Comparison of ENCODE assay signal across 8 mouse cellular contexts in the genomic region with DNA sequence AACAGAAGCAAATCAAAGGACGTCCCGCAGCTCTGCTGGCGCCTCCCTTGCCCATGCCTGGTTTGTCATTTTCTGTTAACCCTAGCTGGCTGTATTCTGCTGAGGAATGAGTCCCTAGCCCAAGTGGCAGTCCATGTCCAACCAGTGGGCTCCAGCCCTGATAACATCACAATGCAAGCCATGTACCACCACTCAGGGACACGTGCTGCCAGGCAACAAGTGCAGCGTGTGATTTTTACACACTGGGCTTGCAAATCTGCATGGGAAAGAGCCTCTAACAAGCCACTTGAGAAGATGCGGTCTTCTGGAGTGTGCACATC. TPM values are rescaled to one million over a fixed set of nuclear protein-coding genes. Genes with fewer than 3 reads are reported as not detected.
DNase-seq lines count a peak whose midpoint lies in the region; ATAC-seq and TF ChIP-seq lines count a peak whose summit lies in the region.

No protein-coding gene starts in this region.

- H3K27me3 ChIP-seq in heart, embryonic 13.5 days (replicated peaks) = no peaks in the 10 kb centered on the region
- H3K27me3 ChIP-seq in heart, adult 2 months (ENCODE audit: control insufficient read depth, insufficient read depth, low read length) = no peaks in the 10 kb centered on the region
- H3K27me3 ChIP-seq in embryonic facial prominence, embryonic 12.5 days = no peaks in the 10 kb centered on the region
- no peaks in the 10 kb centered on the region for H3K27me3 ChIP-seq in limb, embryonic 12.5 days

- no peaks in the 10 kb centered on the region for H3K36me3 ChIP-seq in heart, embryonic 13.5 days
- H3K36me3 ChIP-seq in heart, adult 2 months (ENCODE audit: control insufficient read depth, insufficient read depth, low read length) = peaks cover 2% of the 10 kb centered on the region; the same call in 1 of the 2 replicates
- no peaks in the 10 kb centered on the region for H3K36me3 ChIP-seq in embryonic facial prominence, embryonic 12.5 days
- H3K36me3 ChIP-seq in limb, embryonic 12.5 days = no peaks in the 10 kb centered on the region

- H3K4me3 ChIP-seq in heart, embryonic 13.5 days = no peak overlapping the region
- no peak overlapping the region for H3K4me3 ChIP-seq in heart, adult 2 months
- no peak overlapping the region for H3K4me3 ChIP-seq in embryonic facial prominence, embryonic 12.5 days
- H3K4me3 ChIP-seq in limb, embryonic 12.5 days (replicated peaks) = no peak overlapping the region

- intact Hi-C loops in heart, adult 2 months (cut with DNase I) = no loop called here

- H3K4me1 ChIP-seq in heart, embryonic 13.5 days = peaks cover 34% of the 10 kb centered on the region
- no peaks in the 10 kb centered on the region; the same call in 1 of the 2 replicates for H3K4me1 ChIP-seq in heart, adult 2 months (ENCODE audit: control insufficient read depth, insufficient read depth, low read length)
- H3K4me1 ChIP-seq in embryonic facial prominence, embryonic 12.5 days = peaks cover 6% of the 10 kb centered on the region; the same call in 1 of the 2 replicates
- H3K4me1 ChIP-seq in limb, embryonic 12.5 days (replicated peaks) = peaks cover 14% of the 10 kb centered on the region

- no peak for ATAC-seq in heart, embryonic 13.5 days (ENCODE audit: extremely low read depth, insufficient number of reproducible peaks, low FRiP score, low TSS enrichment)
- ATAC-seq in embryonic facial prominence, embryonic 12.5 days (ENCODE audit: insufficient number of reproducible peaks, insufficient read depth, low FRiP score, low TSS enrichment) = no peak
- ATAC-seq in limb, embryonic 12.5 days (ENCODE audit: insufficient number of reproducible peaks, insufficient read depth, low FRiP score, low TSS enrichment, low read depth) = no peak

- WGBS in heart, embryonic 13.5 days = 37% methylated on average over 6 of the region's 6 CpGs
- 65% methylated on average over 6 of the region's 6 CpGs for WGBS in heart, adult 2 months
- 33% methylated on average over 6 of the region's 6 CpGs for WGBS in embryonic facial prominence, embryonic 12.5 days
- 43% methylated on average over 6 of the region's 6 CpGs for WGBS in limb, embryonic 12.5 days

- H3K9me3 ChIP-seq in heart, embryonic 13.5 days = no peaks in the 10 kb centered on the region
- H3K9me3 ChIP-seq in embryonic facial prominence, embryonic 12.5 days = no peaks in the 10 kb centered on the region
- H3K9me3 ChIP-seq in limb, embryonic 12.5 days = no peaks in the 10 kb centered on the region

- no peak overlapping the region; the same call in 1 of the 2 replicates for H3K27ac ChIP-seq in heart, embryonic 13.5 days (replicated peaks)
- no peak overlapping the region for H3K27ac ChIP-seq in heart, adult 2 months
- 0 out of 2 replicates have a peak overlapping the region, but pooled peaks have one; percentile 1 for H3K27ac ChIP-seq in embryonic facial prominence, embryonic 12.5 days
- H3K27ac ChIP-seq in limb, embryonic 12.5 days = peak overlapping the region; percentile 60; the same call in 1 of the 2 replicates

- no peaks in the 10 kb centered on the region for H3K79me2 ChIP-seq in heart, adult 2 months (replicated peaks; ENCODE audit: control insufficient read depth, insufficient read depth, low read length)

- no peak for TF ChIP-seq CTCF in heart, adult 2 months (IDR thresholded peaks at IDR 0.05)

- peak overlapping the region; percentile 13; the same call in 1 of the 2 replicates for H3K4me2 ChIP-seq in heart, embryonic 13.5 days
- H3K4me2 ChIP-seq in embryonic facial prominence, embryonic 12.5 days (replicated peaks) = no peak overlapping the region
- H3K4me2 ChIP-seq in limb, embryonic 12.5 days = peak overlapping the region; percentile 9; the same call in 1 of the 2 replicates

- TF ChIP-seq POLR2A in heart, adult 2 months (IDR thresholded peaks at IDR 0.05; ENCODE audit: insufficient read depth, low read depth, low read length) = no peak

- no peak overlapping the region for H3K9ac ChIP-seq in heart, embryonic 13.5 days
- no peak overlapping the region for H3K9ac ChIP-seq in heart, adult 2 months (ENCODE audit: low read depth, low read length)
- no peak overlapping the region for H3K9ac ChIP-seq in embryonic facial prominence, embryonic 12.5 days
- no peak overlapping the region for H3K9ac ChIP-seq in limb, embryonic 12.5 days (replicated peaks)

- TF ChIP-seq EP300 in heart, adult 2 months (IDR thresholded peaks at IDR 0.05; ENCODE audit: insufficient read depth, low read depth, low read length) = no peak

- no peak for DNase-seq in heart, adult 2 months
- peak; percentile 49 for DNase-seq in ZHBTc4 (ENCODE audit: low read depth, low spot score)
- DNase-seq in c-Kit-positive CD71-positive TER-119-positive erythroid progenitor cells, embryonic 14.5 days (ENCODE audit: low spot score) = no peak
- no peak for DNase-seq in thymus, postnatal 4 days
- DNase-seq in adrenal gland, postnatal 36 days = no peak

RNA-seq across cellular contexts. Expression of a gene that starts 13.9 kb away (rescaled TPM):
- 36.3 and 38.9 TPM in 2 replicates for polyA plus RNA-seq in heart, embryonic 13.5 days (2015; fragmentation: Nextera tagmentation; extraction: Ambion mirVana)
- 10 to 100 TPM in 1 of 2 experiments, 1 to 10 TPM in 1; 8.4 to 13.2 TPM for total RNA-seq in heart, adult 2 months (2021)
- polyA plus RNA-seq in heart, adult 2 months (2012; rRNA removed) = 14.7 and 18.4 TPM in 2 replicates
- 71.3 and 80.1 TPM in 2 replicates for polyA plus RNA-seq in embryonic facial prominence, embryonic 12.5 days (2016; fragmentation: Nextera tagmentation; extraction: Ambion mirVana)
- 70.2 and 81.5 TPM in 2 replicates for polyA plus RNA-seq in limb, embryonic 12.5 days (2016; fragmentation: Nextera tagmentation; extraction: Ambion mirVana)
- 10 to 100 TPM; 19.3 TPM for total RNA-seq in adrenal gland, postnatal 36 days (2021)

RNA-seq across cellular contexts. Expression of a gene that starts 26.8 kb away (rescaled TPM):
- polyA plus RNA-seq in heart, embryonic 13.5 days (2015; fragmentation: Nextera tagmentation; extraction: Ambion mirVana) = 3.2 and 3.8 TPM in 2 replicates
- 10 to 100 TPM; 10.6 to 12.3 TPM for total RNA-seq in heart, adult 2 months (2021)
- 3.8 and 6.7 TPM in 2 replicates for polyA plus RNA-seq in heart, adult 2 months (2012; rRNA removed)
- polyA plus RNA-seq in embryonic facial prominence, embryonic 12.5 days (2016; fragmentation: Nextera tagmentation; extraction: Ambion mirVana) = 7.9 and 8.2 TPM in 2 replicates
- polyA plus RNA-seq in limb, embryonic 12.5 days (2016; fragmentation: Nextera tagmentation; extraction: Ambion mirVana) = 6.2 and 7.2 TPM in 2 replicates
- total RNA-seq in adrenal gland, postnatal 36 days (2021) = 1 to 10 TPM; 4.3 to 4.8 TPM

Comparison
In these comparisons a context has a peak if more than half of its experiments do, and no peak if none do; other contexts are left out.
1. H3K27ac ChIP-seq: peak in embryonic facial prominence, embryonic 12.5 days (single experiment) and limb, embryonic 12.5 days (single experiment); none in heart, embryonic 13.5 days (single experiment) and heart, adult 2 months (single experiment).